Mouse (Mus musculus): ENCODE measurements around the gene Intu. TPM values are rescaled to one million over a fixed set of nuclear protein-coding genes. Genes with fewer than 3 reads are reported as not detected.

Intu gene
- polyA plus RNA-seq (2015; fragmentation: Nextera tagmentation; extraction: Ambion mirVana): 0.73 and 0.89 TPM in 2 replicates

DNA sequence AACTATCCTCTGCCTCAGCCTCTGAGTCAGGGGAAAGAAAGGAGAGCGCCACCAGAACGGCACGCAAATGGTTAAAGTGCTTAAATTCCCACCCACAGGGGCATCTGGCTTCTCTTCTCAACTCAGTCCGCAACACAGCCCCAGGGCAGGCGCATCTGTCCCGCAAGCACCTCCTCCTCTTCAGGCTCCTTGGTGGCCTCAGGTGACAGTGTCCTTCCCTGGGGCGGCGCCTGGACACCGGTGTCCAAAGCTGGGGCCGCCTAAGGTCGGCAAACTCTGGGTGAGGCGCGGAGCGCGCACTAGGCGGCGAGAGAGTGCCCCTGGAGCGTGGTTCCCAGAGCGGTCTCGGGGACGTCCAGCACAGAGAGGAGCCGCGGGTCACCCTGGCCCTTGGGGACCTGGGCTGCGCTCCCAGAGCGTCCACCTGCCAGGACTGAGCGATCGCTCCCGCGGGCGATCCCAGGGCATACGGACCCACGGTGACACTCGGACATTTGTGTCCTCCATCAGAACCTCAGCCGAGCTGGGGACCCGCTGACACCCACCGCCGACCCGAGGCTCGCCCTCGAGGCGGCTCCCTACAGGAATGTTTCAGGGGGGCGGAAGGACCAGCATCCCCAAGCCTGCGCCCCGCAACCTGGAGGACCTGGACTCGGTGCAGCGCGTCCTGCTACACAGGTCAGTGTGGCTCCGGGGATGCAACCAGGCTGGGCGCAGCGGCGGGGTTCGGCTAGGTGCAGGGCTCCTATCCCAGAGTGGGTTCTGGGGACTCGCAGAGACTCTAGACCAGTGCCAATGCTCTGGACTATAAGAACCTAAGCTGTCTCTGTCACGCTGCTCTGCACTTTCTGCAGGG, at the start of gene Intu:
Gene Intu, plus strand, starts transcription at position 1 of the 856 bp plus-strand sequence.

DNA sequence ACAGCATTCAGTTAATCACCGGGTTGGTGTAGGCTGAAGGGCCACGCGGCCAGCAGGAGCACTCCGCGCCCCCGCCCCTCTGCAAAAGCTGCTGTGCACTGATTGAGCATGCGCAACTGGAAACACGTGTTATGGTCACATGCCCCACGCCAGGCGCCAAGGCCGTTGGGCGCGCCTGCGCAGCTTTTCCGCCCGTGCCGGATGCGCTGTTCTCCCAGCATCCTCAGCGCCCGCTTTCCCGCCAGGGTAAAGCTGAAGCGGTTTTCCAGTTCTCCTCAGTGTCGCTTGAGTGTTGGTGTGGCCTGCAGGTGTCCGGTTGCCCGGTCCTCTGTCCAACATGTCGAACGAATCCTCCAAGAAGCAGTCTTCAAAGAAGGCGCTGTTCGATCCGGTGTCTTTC, 177.6 kb downstream of the Intu start, which contains the start of gene Slc25a31:
Gene Slc25a31, plus strand, starts transcription at position 201 of the 400 bp plus-strand sequence.

DNA sequence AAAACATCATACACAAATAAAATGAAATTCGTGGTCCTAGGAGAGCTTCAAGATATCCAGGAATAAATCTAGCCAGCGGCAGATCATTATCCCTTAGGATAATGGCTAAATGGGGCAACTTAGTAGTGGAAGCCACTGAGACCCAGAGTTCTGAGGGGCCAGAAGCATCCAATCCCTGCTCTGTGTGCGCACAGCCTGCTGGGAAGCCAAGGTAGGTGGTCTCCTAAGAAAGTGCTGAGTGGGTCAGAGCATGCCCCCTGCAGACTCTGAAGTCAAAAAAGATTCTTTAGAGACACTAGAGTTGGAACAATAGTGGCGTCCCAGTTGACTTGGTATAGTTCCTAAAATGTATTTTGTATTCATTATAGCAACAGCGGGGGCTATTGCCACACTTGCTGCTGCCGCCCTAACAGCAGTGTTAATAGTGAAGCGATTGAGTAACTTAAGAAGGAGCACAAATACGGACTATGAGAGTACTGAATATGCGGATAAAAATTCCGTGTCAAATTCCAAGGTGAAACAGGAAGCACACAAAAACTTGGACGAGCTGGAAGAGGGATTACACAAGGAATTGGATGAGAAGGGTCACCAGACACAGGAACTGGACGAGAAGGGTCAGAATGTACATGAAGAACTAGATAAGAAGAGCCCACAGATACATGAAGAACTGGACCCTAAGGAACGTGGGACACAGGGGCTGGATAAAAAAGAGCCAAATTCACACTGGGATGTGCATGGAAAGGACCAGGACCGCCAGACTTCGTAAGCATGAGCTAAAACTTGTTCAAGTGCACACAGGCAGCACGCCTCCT, 213.1 kb downstream of the Intu start, which contains the start of gene Hspa4l:
Gene Hspa4l, plus strand, starts transcription at position 472 of the 812 bp plus-strand sequence.

Other genes with a start within 250 kb of the Intu start
- 0.08 and 0.10 TPM in 2 replicates for gene Slc25a31, start 177.6 kb downstream of the Intu start, polyA plus RNA-seq (2015; fragmentation: Nextera tagmentation; extraction: Ambion mirVana)
- gene Hspa4l, start 213.2 kb downstream of the Intu start, polyA plus RNA-seq (2015; fragmentation: Nextera tagmentation; extraction: Ambion mirVana): 16.4 and 16.8 TPM in 2 replicates

Data from spleen, postnatal 0 days (tissue).